Mouse (Mus musculus): ENCODE results near the gene Fam83g.

The Fam83g gene

GRCm38 (mm10) chr11:61652216-61652615 lies 31.7 kb upstream of the Fam83g start:
- no peak for DNase-seq (ENCODE audit: low spot score)

- DNase-seq (ENCODE audit: low spot score), result no peak
These were observed 31.0 kb upstream of the Fam83g start, which contains the start of gene Grap for GRCm38 (mm10) chr11:61652686-61653447. TSS of gene Grap (plus strand) at chr11:61653265.

- DNase-seq (ENCODE audit: low spot score), result no peak
These were observed 30.3 kb upstream of the Fam83g start for GRCm38 (mm10) chr11:61653568-61653967.

GRCm38 (mm10) chr11:61654786-61655311 lies 29.0 kb upstream of the Fam83g start:
- DNase-seq (ENCODE audit: low spot score), result no peak

GRCm38 (mm10) chr11:61655649-61656048 lies 28.2 kb upstream of the Fam83g start:
- no peak for DNase-seq (ENCODE audit: low spot score)

- DNase-seq (ENCODE audit: low spot score), result no peak
These were observed 27.6 kb upstream of the Fam83g start for GRCm38 (mm10) chr11:61656148-61656850.

- no peak for DNase-seq (ENCODE audit: low spot score)
These were observed 26.5 kb upstream of the Fam83g start for GRCm38 (mm10) chr11:61657432-61657831.

GRCm38 (mm10) chr11:61658360-61658922 lies 25.4 kb upstream of the Fam83g start:
- no peak for DNase-seq (ENCODE audit: low spot score)

GRCm38 (mm10) chr11:61659011-61659858 lies 24.7 kb upstream of the Fam83g start:
- no peak for DNase-seq (ENCODE audit: low spot score)

- DNase-seq (ENCODE audit: low spot score), result no peak
These were observed 23.9 kb upstream of the Fam83g start for GRCm38 (mm10) chr11:61660001-61660400.

GRCm38 (mm10) chr11:61660806-61661392 lies 23.0 kb upstream of the Fam83g start:
- DNase-seq (ENCODE audit: low spot score), result no peak

GRCm38 (mm10) chr11:61662189-61662588 lies 21.7 kb upstream of the Fam83g start:
- no peak for DNase-seq (ENCODE audit: low spot score)

GRCm38 (mm10) chr11:61665401-61665800 lies 18.5 kb upstream of the Fam83g start:
- no peak for DNase-seq (ENCODE audit: low spot score)

GRCm38 (mm10) chr11:61665991-61666799 lies 17.7 kb upstream of the Fam83g start:
- peak; percentile 65 for DNase-seq (ENCODE audit: low spot score)

- DNase-seq (ENCODE audit: low spot score), result peak; percentile 62
These were observed 16.6 kb upstream of the Fam83g start for GRCm38 (mm10) chr11:61667248-61667647.

- no peak for DNase-seq (ENCODE audit: low spot score)
These were observed 16.1 kb upstream of the Fam83g start for GRCm38 (mm10) chr11:61667782-61668181.

GRCm38 (mm10) chr11:61669492-61670490 lies 14.1 kb upstream of the Fam83g start:
- no peak for DNase-seq (ENCODE audit: low spot score)

GRCm38 (mm10) chr11:61671781-61672383 lies 12.0 kb upstream of the Fam83g start:
- no peak for DNase-seq (ENCODE audit: low spot score)

- DNase-seq (ENCODE audit: low spot score), result peak; percentile 37
These were observed 10.2 kb upstream of the Fam83g start for GRCm38 (mm10) chr11:61673686-61674085.
